Comparison of ENCODE assay signal across 43 mouse cellular contexts in the genomic region with DNA sequence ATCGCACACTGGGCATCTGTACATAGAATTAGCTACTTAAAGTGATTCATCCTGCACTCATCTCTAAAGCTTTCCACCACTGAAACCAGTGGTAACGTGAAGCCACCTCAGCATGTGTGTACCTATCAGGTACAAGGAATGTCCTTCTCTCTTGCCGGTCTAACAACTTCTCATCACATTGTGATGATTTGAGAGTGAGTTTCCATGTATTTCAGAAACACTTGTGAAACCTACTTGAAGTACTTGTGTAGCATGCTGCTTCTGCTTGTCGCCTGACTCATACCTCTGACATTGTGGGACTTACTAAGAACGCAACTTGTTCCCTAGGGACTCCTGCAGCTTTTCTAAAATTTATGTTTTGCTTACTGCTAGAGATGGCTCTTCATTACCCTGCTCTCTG. TPM values are rescaled to one million over a fixed set of nuclear protein-coding genes. Genes with fewer than 3 reads are reported as not detected.
"Had no signal": no experiment of that assay in that cellular context is flagged by ENCODE, and none has a peak within 500 bp of the region (broad histone marks: within the 10 kb centered on the region; RNA-seq: fewer than 3 reads in every experiment).

No protein-coding gene starts in this region.

- H3K4me1 ChIP-seq: heart, embryonic 10.5 days; heart, embryonic 12.5 days; heart, embryonic 13.5 days; heart, embryonic 15.5 days; hindbrain, embryonic 10.5 days; hindbrain, embryonic 12.5 days; hindbrain, embryonic 13.5 days; hindbrain, embryonic 15.5 days; intestine, embryonic 15.5 days; kidney, embryonic 15.5 days had no signal

- H3K4me3 ChIP-seq: heart, embryonic 10.5 days; heart, embryonic 12.5 days; heart, embryonic 13.5 days; heart, embryonic 15.5 days; hindbrain, embryonic 10.5 days; hindbrain, embryonic 12.5 days; hindbrain, embryonic 13.5 days; hindbrain, embryonic 15.5 days; intestine, embryonic 15.5 days; kidney, embryonic 15.5 days; layer of hippocampus, adult 2 months had no signal

- H3K36me3 ChIP-seq: heart, embryonic 10.5 days; heart, embryonic 12.5 days; heart, embryonic 13.5 days; heart, embryonic 15.5 days; hindbrain, embryonic 10.5 days; hindbrain, embryonic 12.5 days; hindbrain, embryonic 13.5 days; hindbrain, embryonic 15.5 days; intestine, embryonic 15.5 days; kidney, embryonic 15.5 days had no signal

- H3K27me3 ChIP-seq: heart, embryonic 12.5 days; heart, embryonic 13.5 days; heart, embryonic 15.5 days; hindbrain, embryonic 12.5 days; hindbrain, embryonic 13.5 days; hindbrain, embryonic 15.5 days; intestine, embryonic 15.5 days; kidney, embryonic 15.5 days had no signal

- DNase-seq: heart, postnatal 10 days; heart, postnatal 14 days; heart, postnatal 36 days; heart, postnatal 4 days; kidney, adult 11 months; kidney, adult 18-20 months; kidney, adult 2 months; kidney, adult 8-10 months; kidney, adult 9 months; kidney, postnatal 10 days; kidney, postnatal 14 days; kidney, postnatal 25 days; kidney, postnatal 36 days; kidney, postnatal 4 days; layer of hippocampus, adult 9-11 months; layer of hippocampus, postnatal 36 days had no signal

- H3K9me3 ChIP-seq: heart, embryonic 10.5 days; heart, embryonic 12.5 days; heart, embryonic 13.5 days; heart, embryonic 15.5 days; hindbrain, embryonic 10.5 days; hindbrain, embryonic 12.5 days; hindbrain, embryonic 13.5 days; hindbrain, embryonic 15.5 days; intestine, embryonic 15.5 days; kidney, embryonic 15.5 days had no signal

- ATAC-seq: hindbrain, embryonic 16.5 days; hindbrain, postnatal 0 days; inflammation-experienced regulatory T-cells, adult 6 months; intestine, embryonic 15.5 days; intestine, embryonic 16.5 days; intestine, postnatal 0 days had no signal

- H3K9ac ChIP-seq: heart, embryonic 12.5 days; heart, embryonic 13.5 days; heart, embryonic 15.5 days; hindbrain, embryonic 12.5 days; hindbrain, embryonic 13.5 days; hindbrain, embryonic 14.5 days; hindbrain, embryonic 15.5 days; intestine, embryonic 15.5 days; kidney, embryonic 15.5 days had no signal

- H3K27ac ChIP-seq: heart, embryonic 10.5 days; heart, embryonic 13.5 days; heart, embryonic 15.5 days; hindbrain, embryonic 10.5 days; hindbrain, embryonic 12.5 days; hindbrain, embryonic 13.5 days; hindbrain, embryonic 14.5 days; hindbrain, embryonic 15.5 days; hindbrain, postnatal 0 days; intestine, embryonic 15.5 days; kidney, embryonic 15.5 days; kidney, postnatal 0 days; layer of hippocampus, adult 2 months had no signal

- H3K4me2 ChIP-seq: heart, embryonic 11.5 days; heart, embryonic 12.5 days; heart, embryonic 13.5 days; heart, embryonic 15.5 days; hindbrain, embryonic 12.5 days; hindbrain, embryonic 13.5 days; hindbrain, embryonic 14.5 days; hindbrain, embryonic 15.5 days; intestine, embryonic 15.5 days; kidney, embryonic 15.5 days had no signal

RNA-seq across cellular contexts. Expression of gene Sprr3, which starts 3.4 kb away (rescaled TPM):
- polyA plus RNA-seq: heart, embryonic 10.5 days; heart, embryonic 11.5 days; heart, embryonic 12.5 days; heart, embryonic 13.5 days; heart, embryonic 14.5 days; heart, embryonic 15.5 days; heart, embryonic 16.5 days; heart, postnatal 0 days; hindbrain, embryonic 10.5 days; hindbrain, embryonic 11.5 days; hindbrain, embryonic 12.5 days; hindbrain, embryonic 13.5 days; hindbrain, embryonic 14.5 days; hindbrain, embryonic 15.5 days; hindbrain, embryonic 16.5 days; hindbrain, postnatal 0 days; inflammation-experienced regulatory T-cells, adult 6 months; intestine, embryonic 14.5 days; intestine, embryonic 15.5 days; intestine, embryonic 16.5 days; intestine, postnatal 0 days; kidney, adult 2 months; kidney, embryonic 14.5 days; kidney, embryonic 15.5 days; kidney, embryonic 16.5 days; kidney, postnatal 0 days had no signal

RNA-seq across cellular contexts. Expression of gene Sprr1b, which starts 16.6 kb away (rescaled TPM):
- polyA plus RNA-seq: heart, embryonic 10.5 days; heart, embryonic 11.5 days; heart, embryonic 12.5 days; heart, embryonic 13.5 days; heart, embryonic 14.5 days; heart, embryonic 15.5 days; heart, embryonic 16.5 days; heart, postnatal 0 days; hindbrain, embryonic 10.5 days; hindbrain, embryonic 11.5 days; hindbrain, embryonic 12.5 days; hindbrain, embryonic 13.5 days; hindbrain, embryonic 14.5 days; hindbrain, embryonic 15.5 days; hindbrain, embryonic 16.5 days; inflammation-experienced regulatory T-cells, adult 6 months; intestine, embryonic 14.5 days; intestine, postnatal 0 days; kidney, adult 2 months; kidney, embryonic 14.5 days; kidney, embryonic 16.5 days; kidney, postnatal 0 days; large intestine, adult 2 months had no signal

RNA-seq across cellular contexts. Expression of gene Sprr2k, which starts 22.8 kb away (rescaled TPM):
- polyA plus RNA-seq: heart, embryonic 10.5 days; heart, embryonic 11.5 days; heart, embryonic 12.5 days; heart, embryonic 13.5 days; heart, embryonic 14.5 days; heart, embryonic 15.5 days; heart, embryonic 16.5 days; heart, postnatal 0 days; hindbrain, embryonic 10.5 days; hindbrain, embryonic 11.5 days; hindbrain, embryonic 12.5 days; hindbrain, embryonic 13.5 days; hindbrain, embryonic 14.5 days; hindbrain, embryonic 15.5 days; hindbrain, embryonic 16.5 days; hindbrain, postnatal 0 days; inflammation-experienced regulatory T-cells, adult 6 months; intestine, embryonic 15.5 days; intestine, embryonic 16.5 days; intestine, postnatal 0 days; kidney, adult 2 months; kidney, embryonic 14.5 days; kidney, embryonic 15.5 days; kidney, embryonic 16.5 days; kidney, postnatal 0 days; large intestine, adult 2 months had no signal

RNA-seq across cellular contexts. Expression of gene Sprr1a, which starts 30.5 kb away (rescaled TPM):
- polyA plus RNA-seq: heart, embryonic 10.5 days; heart, embryonic 14.5 days; hindbrain, embryonic 10.5 days; hindbrain, embryonic 11.5 days; hindbrain, embryonic 12.5 days; hindbrain, embryonic 13.5 days; hindbrain, embryonic 14.5 days; hindbrain, embryonic 15.5 days; inflammation-experienced regulatory T-cells, adult 6 months had no signal
